Mouse (Mus musculus): ENCODE data around the gene Mecom.

GRCm38 (mm10) chr3:30106481-30106880 lies 441.3 kb downstream of the Mecom start:
- TF ChIP-seq POLR2A (IDR thresholded peaks at IDR 0.05; ENCODE audit: insufficient read length, low read depth) (no peak), E2F4 (IDR thresholded peaks at IDR 0.05; ENCODE audit: insufficient read depth) (no peak), USF1 (IDR thresholded peaks at IDR 0.05; ENCODE audit: low read depth) (no peak), MAX (IDR thresholded peaks at IDR 0.05; ENCODE audit: low read depth) (no peak), TCF12 (IDR thresholded peaks at IDR 0.05; ENCODE audit: insufficient read depth, poor library complexity, severe bottlenecking) (no peak), MYOD1 (IDR thresholded peaks at IDR 0.05; ENCODE audit: control insufficient read depth in 1 of 3, insufficient read length in 2 of 3, low read depth in 2 of 3) (no peak), MYOG (IDR thresholded peaks at IDR 0.05; ENCODE audit: control insufficient read depth in 1 of 3, insufficient read depth in 1 of 3, insufficient read length in 2 of 3, low read depth in 2 of 3) (no peak)
